Mouse (Mus musculus): ENCODE measurements around the gene Tcp10a.

Gene Tcp10a

DNA sequence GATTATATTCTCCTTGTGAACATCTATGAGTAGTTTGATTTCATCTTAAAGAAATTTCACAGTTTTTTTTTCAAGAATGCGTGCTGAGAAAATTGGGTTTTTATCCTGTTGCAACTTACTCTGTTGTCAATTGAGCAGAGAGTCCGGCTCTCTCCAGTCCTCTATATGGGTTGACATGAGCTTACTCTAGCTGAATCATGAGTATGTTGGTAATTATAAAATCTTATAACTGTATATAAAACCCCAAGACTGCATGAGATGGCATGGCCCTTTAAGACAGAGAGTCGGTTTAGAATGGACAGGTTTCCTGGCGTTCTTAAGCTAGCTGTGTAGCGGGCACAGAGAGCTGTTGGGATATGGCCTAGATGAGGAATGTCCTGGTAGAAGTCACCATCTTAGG, at the start of gene Tcp10a:
TSS of gene Tcp10a (plus strand) at position 301 of the 400 bp plus-strand sequence.
- 95% methylated on average over 5 of the region's 5 CpGs for WGBS

DNA sequence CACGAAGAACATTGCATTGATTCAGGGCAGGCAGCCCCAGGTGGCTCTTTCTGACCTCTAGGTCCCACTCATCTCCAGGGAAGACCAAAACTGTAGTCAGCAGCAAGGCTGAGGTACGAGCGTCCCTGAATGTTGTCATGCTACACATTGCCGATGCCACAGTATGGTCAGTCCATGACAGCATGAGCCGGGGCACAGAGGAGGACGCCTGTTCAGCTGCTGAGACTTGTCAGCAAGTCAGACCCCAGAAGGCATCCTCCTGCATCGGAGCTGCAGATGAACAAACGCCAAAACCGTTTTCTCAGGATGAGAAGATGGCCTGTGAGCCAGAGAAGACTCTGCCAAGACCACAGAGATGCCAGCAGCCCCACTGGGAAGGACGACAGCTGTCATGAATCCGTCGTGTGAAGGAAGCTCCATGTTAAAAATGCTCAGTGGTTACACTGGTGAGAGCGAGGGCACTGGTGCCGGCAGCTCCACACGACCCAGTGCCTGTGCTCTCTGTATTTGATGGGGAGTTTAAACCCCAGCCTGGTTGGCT, 45.7 kb upstream of the Tcp10a start:
- 78% methylated on average over 15 of the region's 15 CpGs for WGBS

DNA sequence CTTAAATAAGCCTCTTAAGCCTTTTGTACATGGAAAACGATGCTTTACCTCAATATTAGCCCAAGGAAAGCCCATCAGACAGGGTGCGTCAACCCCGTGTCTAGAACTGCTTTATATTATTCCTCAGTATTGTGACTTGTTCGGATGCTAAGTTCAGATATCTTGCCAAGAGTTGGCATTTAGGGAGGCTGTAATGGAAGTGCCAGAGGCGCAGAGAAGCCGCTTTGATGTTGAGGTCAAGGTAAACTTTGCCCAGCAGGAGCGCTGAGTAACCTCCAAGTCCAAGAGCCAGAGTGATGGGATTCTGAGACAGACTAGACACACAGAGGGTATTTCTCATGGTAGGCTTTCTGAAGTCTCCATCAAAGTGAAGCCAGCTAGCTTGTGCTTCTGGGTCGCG, 45.2 kb upstream of the Tcp10a start:
- WGBS = 88% methylated on average over 9 of the region's 9 CpGs

DNA sequence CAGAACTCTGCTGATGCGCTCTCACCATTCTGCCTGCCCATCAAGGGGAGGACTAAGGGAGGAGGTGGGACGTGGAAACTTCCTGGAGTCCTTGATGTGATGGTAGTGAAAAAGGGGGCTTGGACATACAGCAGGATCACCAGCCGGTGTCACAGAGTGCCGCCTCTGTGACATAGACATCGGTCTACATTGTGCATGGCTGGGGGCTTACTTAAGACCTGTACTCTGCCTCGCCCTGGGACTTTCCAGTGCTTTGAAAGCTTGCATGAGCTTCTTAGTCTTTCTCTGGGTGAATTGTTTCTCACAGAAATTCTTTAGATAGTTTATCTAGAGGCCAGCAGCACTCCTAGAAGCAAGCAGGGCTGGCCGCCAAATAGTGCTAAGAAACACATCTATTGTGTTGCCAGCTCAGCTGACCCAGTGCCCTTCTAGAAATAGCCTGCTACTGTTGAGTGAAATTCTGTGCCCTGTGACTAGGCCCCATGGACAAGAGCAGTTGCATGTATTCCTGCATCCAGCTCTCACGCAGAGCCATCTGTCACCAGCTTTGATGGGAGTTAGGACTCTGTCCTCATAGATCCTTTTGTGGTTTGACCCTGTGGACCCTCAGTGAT, 40.0 kb upstream of the Tcp10a start:
- 67% methylated on average over 8 of the region's 8 CpGs for WGBS

DNA sequence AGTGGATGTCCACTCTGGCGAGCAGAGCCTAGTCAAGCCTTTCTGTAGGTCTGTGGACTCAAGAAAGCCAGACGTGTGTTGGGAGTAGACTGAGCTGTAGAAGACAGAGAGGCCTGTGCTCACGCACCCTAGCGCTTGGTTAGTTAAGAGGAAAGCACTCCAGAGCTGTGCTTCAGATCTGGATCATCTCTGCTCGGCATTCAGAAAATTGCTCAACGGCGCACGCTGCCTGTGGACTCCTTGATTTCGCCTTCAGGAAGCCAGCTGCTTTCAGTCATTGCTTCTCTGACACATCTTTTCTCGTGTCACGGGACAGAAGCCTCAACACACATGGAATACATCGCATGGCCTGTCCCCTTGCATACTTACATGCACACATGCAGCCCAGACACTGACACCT, 39.2 kb upstream of the Tcp10a start:
- WGBS = 78% methylated on average over 12 of the region's 12 CpGs

DNA sequence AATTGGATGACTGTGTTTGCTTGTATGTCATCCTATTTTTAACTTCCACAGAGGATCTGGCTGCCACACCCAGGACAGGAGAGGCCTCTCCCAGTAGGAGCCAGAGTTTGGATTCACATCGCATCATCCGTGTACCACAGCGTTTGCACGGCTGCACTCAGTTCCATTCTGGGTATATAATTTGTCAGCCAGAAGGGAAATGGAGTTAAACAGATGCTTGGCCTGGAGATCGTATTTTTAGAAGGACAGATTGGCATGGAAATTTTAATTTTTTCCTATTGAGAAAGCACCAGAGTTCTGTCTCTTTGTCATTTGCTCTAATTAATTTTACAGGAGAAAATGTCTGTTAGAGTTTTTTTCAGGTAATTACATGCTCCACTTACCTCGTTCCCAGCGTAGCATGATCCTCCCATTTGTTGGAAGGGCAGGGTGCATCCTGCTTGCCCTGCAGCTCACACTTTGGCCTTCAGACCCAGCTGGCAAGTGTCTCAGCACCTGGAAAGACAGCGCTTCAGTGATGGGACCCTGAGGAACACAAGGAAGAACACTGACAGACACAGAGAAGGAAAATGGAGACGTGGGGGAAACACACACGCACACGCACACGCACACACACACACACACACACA, 37.9 kb upstream of the Tcp10a start:
- whole genome bisulfite sequencing = 74% methylated on average over 12 of the region's 12 CpGs

DNA sequence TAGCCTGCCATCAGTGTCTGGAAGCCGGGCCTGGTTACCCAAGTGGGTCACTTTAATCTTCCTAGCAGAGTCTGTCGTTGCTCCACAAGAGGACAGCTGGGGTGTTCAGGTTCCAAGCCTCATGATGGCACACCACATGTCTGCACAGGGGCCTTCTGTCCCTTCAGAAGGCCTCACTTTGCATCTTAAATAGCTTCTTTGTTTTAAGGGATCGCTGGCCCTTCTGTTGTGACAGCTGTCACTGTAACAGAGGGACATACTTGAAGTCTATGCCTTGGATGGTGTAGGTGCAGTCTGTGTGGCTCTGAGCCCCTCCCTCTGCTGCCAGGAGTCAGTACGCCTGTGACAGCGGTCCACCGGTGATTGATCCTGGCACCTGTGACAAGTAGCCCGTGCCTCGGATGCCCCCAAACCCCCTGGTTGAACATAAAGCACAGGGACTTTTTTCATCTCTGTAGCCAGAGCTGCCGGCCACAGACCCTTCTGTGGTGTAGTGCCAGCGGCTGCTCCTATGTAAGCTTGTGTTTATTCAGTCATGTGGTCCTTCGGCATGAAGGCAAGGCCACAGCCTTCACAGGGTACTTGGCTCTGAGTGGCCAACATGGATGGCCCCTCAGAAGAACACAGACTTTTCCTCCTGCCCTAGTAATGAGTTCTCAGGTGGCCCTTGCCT, 32.3 kb upstream of the Tcp10a start:
- WGBS = 66% methylated on average over 11 of the region's 11 CpGs

DNA sequence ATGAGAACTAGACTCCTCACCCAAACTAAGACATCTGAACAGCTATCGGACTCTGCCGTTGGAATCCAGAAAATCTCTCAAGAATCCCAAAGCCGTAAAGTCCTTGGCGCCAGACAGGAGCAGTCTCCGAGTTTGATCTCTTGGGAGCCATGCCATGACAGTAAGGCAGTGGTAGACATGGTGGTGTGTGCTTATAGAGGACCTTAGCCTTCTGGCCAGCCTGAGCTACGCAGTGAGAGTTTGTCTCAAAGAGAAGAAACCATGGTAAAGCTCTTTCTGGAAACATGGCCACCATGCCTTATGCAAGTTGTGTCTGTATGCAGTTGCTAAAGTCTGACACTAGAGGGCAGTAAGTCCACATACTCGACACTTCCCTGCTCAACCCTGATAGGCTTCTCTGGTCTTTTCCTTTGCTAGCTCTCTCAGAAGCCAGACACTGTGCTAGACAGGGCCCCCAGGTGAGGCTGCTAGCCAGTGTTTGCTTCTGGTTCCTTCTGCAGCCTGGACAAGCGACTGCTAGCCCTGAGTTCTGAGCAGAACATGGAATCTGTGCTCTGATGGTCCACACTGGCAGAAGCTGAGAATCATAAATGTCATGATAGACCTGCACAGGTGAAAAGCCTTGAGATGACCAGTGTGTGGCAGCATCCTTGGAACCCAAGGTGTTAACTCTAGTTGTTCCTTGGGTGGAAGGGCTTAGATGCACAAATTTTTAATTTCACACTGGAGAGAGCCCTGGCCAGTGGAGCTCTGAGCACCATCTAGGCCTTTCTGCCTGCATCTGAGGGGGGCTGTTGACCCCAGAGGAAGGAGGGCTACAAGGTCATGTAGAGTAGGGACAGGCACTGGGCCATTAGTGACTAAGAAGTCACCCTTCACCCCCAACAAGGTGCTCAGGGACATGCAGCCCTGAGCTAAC, 17.9 kb upstream of the Tcp10a start:
- 48% methylated on average over 8 of the region's 8 CpGs for WGBS

DNA sequence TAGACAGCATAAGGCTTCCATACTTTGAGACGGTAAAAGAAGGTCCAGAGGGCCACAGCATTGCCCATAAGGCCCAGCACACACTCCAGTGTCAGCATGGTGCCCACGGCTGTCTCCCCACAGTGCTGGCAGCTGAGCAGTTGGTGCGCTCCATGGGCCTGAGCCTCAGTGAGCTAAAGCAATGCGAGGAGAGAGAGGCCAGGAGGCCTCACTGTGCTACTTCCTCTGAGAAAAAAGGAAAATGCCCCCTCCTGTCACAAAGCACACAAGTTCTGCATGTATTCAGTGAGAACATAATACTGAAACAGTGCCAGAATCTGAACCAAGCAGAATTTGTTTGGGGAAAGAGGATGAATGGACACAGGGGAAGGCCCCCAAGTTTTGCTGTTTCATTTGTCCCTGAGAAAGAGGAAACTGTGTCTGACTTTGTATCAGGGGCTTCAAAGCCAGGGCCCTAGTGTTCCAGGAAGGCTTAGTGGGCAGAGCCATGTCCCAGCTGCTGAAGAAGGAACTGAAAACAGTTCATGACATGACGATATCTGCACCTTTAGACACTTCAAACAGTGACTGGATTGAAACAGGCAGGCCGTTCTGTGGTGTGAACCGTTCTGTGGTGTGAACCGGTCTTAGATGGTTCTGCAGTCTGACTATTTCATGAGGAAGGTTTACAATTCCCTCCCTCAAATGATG, 8.6 kb upstream of the Tcp10a start:
- WGBS = 69% methylated on average over 7 of the region's 8 CpGs

DNA sequence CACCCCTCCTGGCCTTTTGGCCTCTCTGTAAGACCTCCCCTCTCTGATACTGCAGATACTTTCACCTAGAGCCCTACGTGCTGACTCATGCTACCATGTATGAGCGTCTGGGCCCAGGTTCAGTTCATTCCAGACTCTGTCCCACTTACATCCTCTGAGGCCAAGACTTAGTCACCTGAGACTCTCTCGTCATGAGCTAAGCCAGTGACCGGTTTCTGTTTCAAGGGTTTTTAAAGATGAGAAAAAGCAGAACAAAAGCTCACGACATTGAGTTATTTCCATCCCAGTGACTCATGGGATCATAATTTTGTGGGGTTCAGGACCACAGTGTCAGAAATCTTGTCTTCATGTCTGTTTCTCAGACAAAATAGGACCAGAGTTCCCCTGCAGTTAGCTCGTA, 4.7 kb upstream of the Tcp10a start:
- WGBS = 91% methylated on average over 6 of the region's 6 CpGs

DNA sequence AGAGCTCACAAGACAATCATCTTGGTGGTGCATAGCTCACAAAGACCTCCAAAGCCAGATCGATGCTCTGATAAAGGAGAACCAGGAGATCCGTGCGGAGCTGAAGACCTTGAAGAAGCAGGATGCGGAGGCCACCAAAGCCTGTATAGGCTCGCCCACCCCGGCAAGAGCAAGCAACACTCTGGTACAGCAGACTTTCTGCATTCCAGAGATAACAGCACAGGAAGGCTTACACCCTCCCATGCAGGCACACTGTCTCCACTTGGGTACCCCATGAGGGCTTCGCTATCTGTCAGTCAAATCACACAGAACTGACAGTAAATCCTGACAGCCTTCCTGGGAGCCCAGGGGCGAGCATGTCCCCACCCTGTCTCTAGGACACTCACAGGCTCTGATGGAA, 2.0 kb downstream of the Tcp10a start:
- WGBS = 79% methylated on average over 5 of the region's 8 CpGs

DNA sequence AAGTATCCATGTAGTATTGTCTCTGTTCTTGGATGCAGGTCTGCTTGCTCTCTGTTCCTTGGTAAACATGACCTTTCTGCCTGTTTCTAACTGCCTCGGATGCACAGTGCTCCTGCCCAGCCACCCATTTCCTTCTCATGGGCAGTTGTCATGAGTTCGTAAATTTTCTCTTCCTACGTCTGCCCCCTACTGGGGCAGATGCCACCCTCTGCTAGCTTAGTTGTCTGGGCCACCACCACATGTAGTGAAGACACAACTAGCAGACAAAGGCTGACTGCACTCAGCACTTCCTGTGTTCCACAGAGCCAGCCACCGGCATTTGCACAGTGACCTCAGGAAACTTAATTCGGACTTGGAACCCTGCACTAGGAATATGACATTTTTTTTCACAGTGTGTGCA, 8.3 kb downstream of the Tcp10a start:
- WGBS = 72% methylated on average over 3 of the region's 5 CpGs

DNA sequence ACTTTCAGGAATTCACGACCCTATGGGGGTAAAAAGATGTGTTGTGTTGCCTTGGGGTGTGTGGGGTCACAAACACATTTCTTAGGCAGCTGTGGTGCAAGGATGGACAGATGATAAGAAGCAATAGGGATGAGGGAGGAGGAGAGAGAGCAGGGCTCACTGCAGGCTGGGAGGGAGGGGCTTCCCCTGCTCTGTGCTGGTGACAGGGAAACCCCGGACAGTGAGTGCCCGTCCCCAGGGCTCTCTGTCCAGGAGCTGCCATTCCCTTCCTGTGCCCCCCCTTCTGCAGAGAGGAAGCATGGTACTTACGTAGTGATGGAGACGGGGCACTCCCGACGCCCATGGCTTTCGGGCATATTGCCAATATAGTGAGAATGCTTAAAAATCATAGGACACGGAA, 12.9 kb downstream of the Tcp10a start:
- WGBS = 40% methylated on average over 8 of the region's 9 CpGs

DNA sequence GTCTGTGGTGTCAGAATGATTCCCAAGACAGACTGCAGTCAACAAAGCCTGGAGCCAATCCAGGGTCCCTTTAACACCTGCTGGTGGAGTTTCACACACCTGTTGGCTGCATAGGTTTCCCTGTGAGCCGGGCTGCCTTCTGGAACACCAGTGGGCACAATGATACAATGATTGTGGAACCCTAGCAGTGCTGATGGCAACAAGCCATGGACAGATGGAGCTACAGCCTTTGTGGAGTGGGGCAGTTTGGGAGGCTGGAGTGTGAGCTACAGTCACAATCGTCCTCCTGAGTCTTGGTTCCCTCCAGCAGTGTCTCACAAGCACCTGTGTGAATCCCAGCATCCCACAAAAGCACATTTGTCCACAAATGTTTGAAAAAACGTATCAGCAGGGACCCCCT, 24.3 kb downstream of the Tcp10a start:
- WGBS = 35% methylated on average over 2 of the region's 3 CpGs

DNA sequence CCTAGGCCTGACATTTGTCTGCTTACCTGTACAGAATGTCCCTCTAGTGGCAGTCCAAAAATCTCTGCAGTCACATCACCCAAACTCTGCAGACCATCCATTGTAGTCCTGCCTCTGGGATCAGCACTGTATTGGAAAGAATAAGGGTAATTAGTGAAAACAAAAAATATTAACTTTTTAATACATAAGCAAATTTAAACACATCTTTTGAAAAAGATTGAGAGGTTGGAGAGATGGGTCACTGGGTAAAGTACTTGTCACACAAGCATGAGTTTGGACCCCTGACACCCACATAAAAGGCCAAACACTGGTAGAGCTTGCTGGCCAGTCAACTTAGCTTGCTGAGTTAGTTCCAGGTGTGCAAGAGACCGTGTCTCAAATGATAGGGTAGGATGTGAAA, 28.1 kb downstream of the Tcp10a start, which contains the start of gene Ttll2:
TSS of gene Ttll2 (minus strand) at position 101 of the 400 bp plus-strand sequence.
- WGBS = 90% methylated on average over 1 of the region's 1 CpGs

DNA sequence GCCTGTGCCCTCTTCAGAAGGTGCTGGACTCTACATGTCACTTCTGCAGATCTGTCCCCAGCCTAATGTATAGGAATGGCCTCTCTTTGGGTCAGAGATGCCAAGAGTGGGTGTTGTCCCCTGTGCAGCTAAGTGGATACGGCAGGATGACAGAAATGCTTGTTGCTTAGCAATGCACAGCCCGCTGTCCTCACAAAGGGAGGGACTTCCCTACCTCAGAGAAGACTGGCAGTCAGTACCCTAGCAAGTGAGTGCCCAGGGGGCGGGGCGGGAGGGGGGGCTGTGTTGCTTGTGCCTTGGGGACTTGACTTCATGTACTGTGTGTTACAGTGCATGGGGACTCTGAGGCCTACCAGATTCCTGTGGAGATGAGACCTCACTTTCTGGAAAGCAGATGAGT, 35.4 kb downstream of the Tcp10a start:
- WGBS = 83% methylated on average over 4 of the region's 4 CpGs

DNA sequence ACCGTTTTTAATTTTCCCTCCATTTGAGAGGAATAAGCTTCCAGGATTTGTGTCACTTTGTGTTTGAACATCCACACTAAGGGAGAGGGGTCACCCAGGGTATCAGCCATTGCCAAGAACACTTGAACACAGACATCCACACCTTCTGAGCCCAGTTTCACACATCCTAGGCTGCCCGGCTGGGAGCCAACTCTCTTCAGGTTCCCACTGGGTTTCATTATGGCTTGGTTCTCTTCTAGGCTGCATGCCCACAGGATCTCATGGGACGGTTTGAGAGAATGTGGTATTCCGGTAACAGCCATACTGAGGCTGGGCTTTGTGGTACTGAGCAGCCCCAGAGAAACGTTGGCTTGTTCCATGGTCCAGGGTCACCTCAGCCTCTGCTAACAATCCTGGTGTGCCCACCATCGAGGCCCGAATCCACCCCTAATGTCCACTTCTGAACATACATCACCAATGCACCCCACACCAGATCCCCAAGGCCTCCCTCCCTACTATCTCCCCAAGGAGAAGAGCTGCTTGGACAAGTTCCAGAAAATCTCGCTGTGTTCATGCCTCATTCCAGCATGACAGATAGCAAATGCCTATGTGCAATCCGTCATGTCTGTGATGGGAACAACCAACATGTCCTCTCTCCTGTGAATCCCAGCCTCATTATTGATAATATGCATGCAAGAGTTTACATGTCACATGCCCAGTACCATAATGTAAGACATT, 36.5 kb downstream of the Tcp10a start:
- 73% methylated on average over 9 of the region's 9 CpGs for WGBS

DNA sequence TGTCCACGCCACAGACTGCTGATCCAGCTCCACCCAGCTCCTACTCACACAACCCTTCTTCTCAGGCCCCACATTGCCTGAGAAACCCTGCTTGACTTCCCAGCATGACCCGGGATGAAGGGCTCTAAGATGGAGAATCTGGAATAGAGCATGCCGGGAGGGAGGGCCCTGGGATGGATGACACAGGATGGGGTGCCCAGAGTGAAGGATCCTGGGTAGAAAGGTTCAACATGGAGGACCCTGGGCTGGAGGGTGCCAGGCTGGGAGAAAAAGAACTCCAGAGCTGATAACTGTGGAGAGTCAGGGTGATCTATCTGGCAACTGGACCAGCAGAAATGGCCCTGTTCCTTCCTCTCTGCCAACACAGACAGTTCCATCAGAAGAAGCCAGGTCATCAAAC, 41.2 kb downstream of the Tcp10a start:
- no CpG with 5 or more reads among the region's 3 CpGs for WGBS

DNA sequence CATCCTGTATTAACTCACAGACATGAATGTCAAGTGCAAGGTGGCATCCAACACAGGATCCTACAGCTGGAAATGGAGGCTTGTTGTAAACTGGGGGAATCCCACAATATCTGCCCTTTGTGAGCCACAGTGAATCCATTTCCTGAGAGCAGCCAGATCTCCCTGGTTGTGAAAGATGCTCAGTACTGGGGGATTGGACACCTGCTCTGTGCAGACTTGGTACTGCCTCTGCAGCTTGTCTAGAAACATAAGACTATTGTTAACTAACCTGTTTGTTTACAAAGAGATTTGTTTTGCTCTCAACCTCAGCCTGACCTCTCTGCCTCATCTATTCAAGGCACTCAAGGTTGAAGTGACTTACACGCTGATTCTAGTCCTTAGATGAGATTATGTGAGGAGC, 41.8 kb downstream of the Tcp10a start:
- 40% methylated on average over 1 of the region's 1 CpGs for WGBS

DNA sequence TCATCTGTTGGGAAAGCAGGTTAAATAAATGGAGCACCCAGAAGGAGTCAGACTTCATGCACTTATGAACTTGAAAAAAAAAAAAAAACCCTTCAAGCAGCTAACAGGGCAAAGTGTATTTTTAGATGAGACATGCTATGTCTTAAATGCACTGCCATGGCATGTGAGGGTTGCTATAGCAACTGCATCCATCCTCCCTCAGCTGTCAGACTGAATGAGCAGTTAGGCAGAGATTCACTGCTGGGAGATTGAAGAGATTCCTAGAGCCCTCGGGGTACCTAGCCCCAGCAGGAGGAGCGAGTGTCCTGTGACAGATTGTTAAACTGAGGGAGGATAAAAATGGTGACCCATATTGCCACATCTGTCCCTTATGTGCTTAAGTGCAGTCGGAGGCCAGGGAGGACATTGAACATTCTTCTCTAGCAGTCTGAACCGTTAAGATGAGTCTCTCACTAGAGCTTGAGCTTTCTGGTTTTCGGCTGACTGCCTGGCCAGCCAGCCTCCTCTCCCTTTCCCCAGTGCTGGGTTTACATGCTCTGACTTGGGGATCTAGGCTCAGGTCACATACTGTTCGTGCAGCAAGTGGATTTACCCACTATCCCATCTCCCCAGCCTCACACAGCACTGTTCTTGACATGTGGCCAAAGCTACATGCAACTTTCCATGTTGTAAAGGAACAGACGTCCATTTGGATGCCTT, 42.4 kb downstream of the Tcp10a start:
- WGBS = 35% methylated on average over 5 of the region's 7 CpGs
